ENCODE assay signal across 20 mouse cellular contexts in the genomic region with DNA sequence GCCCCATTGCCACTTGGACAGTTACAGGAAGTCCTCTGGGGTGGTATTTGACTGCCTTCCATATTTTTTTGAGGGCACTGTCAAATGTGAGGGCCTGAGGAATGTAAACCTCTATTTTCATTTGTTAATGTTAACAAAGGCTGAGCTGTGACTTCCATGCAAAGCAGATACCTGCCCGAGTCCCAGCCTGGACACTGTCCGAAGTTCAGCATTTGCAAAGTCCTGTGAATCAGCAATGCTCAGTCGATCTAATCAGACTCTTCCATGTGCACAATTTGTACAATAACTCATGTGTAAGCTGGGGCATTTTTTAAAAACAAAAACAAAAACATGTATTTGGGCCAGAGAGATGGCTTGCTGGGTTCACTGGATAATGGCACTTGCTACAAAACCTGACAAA.
"Had no signal": no experiment of that assay in that cellular context is flagged by ENCODE, and none has a peak within 500 bp of the region (broad histone marks: within the 10 kb centered on the region; RNA-seq: fewer than 3 reads in every experiment).

No protein-coding gene starts in this region.

- H3K9me3 ChIP-seq: hindbrain, embryonic 15.5 days; limb, embryonic 12.5 days; limb, embryonic 15.5 days; liver, embryonic 12.5 days; liver, embryonic 15.5 days; midbrain, embryonic 10.5 days; midbrain, embryonic 13.5 days; neural tube, embryonic 13.5 days; stomach, embryonic 15.5 days had no signal

- ATAC-seq: liver, embryonic 12.5 days; midbrain, embryonic 13.5 days; midbrain, embryonic 16.5 days had no signal

- H3K4me1 ChIP-seq: hindbrain, embryonic 15.5 days; liver, embryonic 12.5 days; liver, embryonic 15.5 days; megakaryocyte, embryonic 14.5 days had no signal

- H3K4me2 ChIP-seq: hindbrain, embryonic 15.5 days; limb, embryonic 12.5 days; limb, embryonic 15.5 days; liver, embryonic 12.5 days; liver, embryonic 15.5 days; midbrain, embryonic 13.5 days; neural tube, embryonic 13.5 days; stomach, embryonic 15.5 days had no signal

- H3K27me3 ChIP-seq: hindbrain, embryonic 15.5 days; limb, embryonic 12.5 days; limb, embryonic 15.5 days; liver, embryonic 12.5 days; liver, embryonic 15.5 days; megakaryocyte, embryonic 14.5 days; midbrain, embryonic 13.5 days; neural tube, embryonic 13.5 days; stomach, embryonic 15.5 days had no signal

- H3K9ac ChIP-seq: hindbrain, embryonic 15.5 days; limb, embryonic 12.5 days; limb, embryonic 15.5 days; liver, embryonic 12.5 days; liver, embryonic 15.5 days; midbrain, embryonic 13.5 days; neural tube, embryonic 13.5 days; stomach, embryonic 15.5 days had no signal

- DNase-seq: left cerebral cortex, postnatal 4 days; lung, adult 2 months; lung, postnatal 36 days; retina, postnatal 1 day; right cerebral cortex, postnatal 25 days; spleen, adult 18-20 months; thymus, postnatal 25 days had no signal

- H3K4me3 ChIP-seq: hindbrain, embryonic 15.5 days; limb, embryonic 12.5 days; limb, embryonic 15.5 days; liver, embryonic 12.5 days; liver, embryonic 15.5 days; megakaryocyte, embryonic 14.5 days; midbrain, embryonic 10.5 days; midbrain, embryonic 13.5 days; myocyte; neural tube, embryonic 13.5 days; stomach, embryonic 15.5 days had no signal

- H3K36me3 ChIP-seq: hindbrain, embryonic 15.5 days; limb, embryonic 12.5 days; limb, embryonic 15.5 days; liver, embryonic 12.5 days; liver, embryonic 15.5 days; midbrain, embryonic 10.5 days; midbrain, embryonic 13.5 days; neural tube, embryonic 13.5 days; stomach, embryonic 15.5 days had no signal

- H3K27ac ChIP-seq: hindbrain, embryonic 15.5 days; kidney, postnatal 0 days; limb, embryonic 12.5 days; limb, embryonic 15.5 days; liver, embryonic 12.5 days; liver, embryonic 15.5 days; midbrain, embryonic 13.5 days; stomach, embryonic 15.5 days had no signal
